Mouse (Mus musculus) stomach, postnatal 0 days (tissue): Measurements from ENCODE around the gene Rbp7.

Source experiments
- CTCF ChIP-seq: IDR thresholded peaks from 2 replicates; pipeline ENCODE4 v1.5.1; 2016; ENCODE audit warnings: antibody characterized with exemption, low read depth, mild to moderate bottlenecking, moderate library complexity
- EP300 ChIP-seq: optimal IDR thresholded peaks from 2 replicates; pipeline ENCODE3; 2016; ENCODE audit warnings: antibody characterized with exemption

DNA sequence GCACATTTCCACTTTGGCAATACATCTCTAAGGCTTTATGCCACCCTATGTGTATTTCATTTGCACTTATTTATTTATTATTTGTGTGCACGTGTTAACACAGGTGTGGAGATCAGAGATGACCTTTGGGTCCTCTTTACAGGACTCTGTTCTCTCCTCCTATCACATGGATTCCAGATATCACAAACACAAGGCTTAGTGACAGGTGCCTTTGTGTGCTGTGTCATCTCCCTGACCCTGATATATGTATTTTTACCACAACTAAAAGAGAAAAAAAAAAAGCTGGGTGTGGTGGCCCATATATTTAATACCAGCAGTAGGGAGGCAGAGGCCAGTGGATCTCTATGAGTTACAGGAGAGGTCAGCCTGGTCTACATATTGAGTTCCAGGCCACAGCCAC, 10.3 kb downstream of the Rbp7 start:
- TF ChIP-seq EP300 (no peak), CTCF (no peak)
